Comparison of ENCODE assay signal across 8 mouse cellular contexts in genomic region chr8:110969910-110970770, GRCm38 (mm10). TPM values are rescaled to one million over a fixed set of nuclear protein-coding genes. Genes with fewer than 3 reads are reported as not detected.
DNase-seq lines count a peak whose midpoint lies in the region; ATAC-seq lines count a peak whose summit lies in the region.

No protein-coding gene starts in this region.

- DNase-seq in T-cell, adult 2 months (ENCODE audit: low spot score): peak; percentile 88
- DNase-seq in cerebellum, postnatal 25 days: peak; percentile 61 to 73
- DNase-seq in frontal cortex, postnatal 25 days (ENCODE audit: low spot score in 2 of 2): peak; percentile 82 to 88
- DNase-seq in layer of hippocampus, adult 9-11 months: peak; percentile 96
- peak; percentile 80 for DNase-seq in testis, postnatal 10 days (ENCODE audit: low spot score)

- H3K36me3 ChIP-seq in hindbrain, embryonic 12.5 days: peaks cover 40% of the 10 kb centered on the region
- peaks cover 27% of the 10 kb centered on the region for H3K36me3 ChIP-seq in lung, embryonic 15.5 days

- ATAC-seq in hindbrain, embryonic 12.5 days (ENCODE audit: low FRiP score): peak; percentile 98
- peak; percentile 94 for ATAC-seq in lung, embryonic 15.5 days (ENCODE audit: borderline replicate concordance, extremely low read depth, low FRiP score, low TSS enrichment)
- peak; percentile 95 for ATAC-seq in neutrophil, adult 5-6 weeks (ENCODE audit: extremely low read depth, insufficient number of reproducible peaks, low FRiP score, poor library complexity, severe bottlenecking)

- peaks cover 8% of the 10 kb centered on the region for H3K4me1 ChIP-seq in hindbrain, embryonic 12.5 days
- H3K4me1 ChIP-seq in lung, embryonic 15.5 days: peaks cover 19% of the 10 kb centered on the region

- peak overlapping the region; percentile 76 for H3K4me2 ChIP-seq in hindbrain, embryonic 12.5 days (replicated peaks)
- H3K4me2 ChIP-seq in lung, embryonic 15.5 days: peak overlapping the region; percentile 81

- peak overlapping the region; percentile 54 for H3K4me3 ChIP-seq in hindbrain, embryonic 12.5 days
- H3K4me3 ChIP-seq in lung, embryonic 15.5 days: peak overlapping the region; percentile 48

- H3K9ac ChIP-seq in hindbrain, embryonic 12.5 days: peak overlapping the region; percentile 63
- H3K9ac ChIP-seq in lung, embryonic 15.5 days: peak overlapping the region; percentile 55

- no peaks in the 10 kb centered on the region for H3K27me3 ChIP-seq in hindbrain, embryonic 12.5 days
- no peaks in the 10 kb centered on the region for H3K27me3 ChIP-seq in lung, embryonic 15.5 days

- no peak overlapping the region for H3K27ac ChIP-seq in hindbrain, embryonic 12.5 days
- H3K27ac ChIP-seq in lung, embryonic 15.5 days: peak overlapping the region; percentile 25; the same call in 1 of the 2 replicates

- WGBS in hindbrain, embryonic 12.5 days: 5% methylated on average over 45 of the region's 45 CpGs
- 7% methylated on average over 45 of the region's 45 CpGs for WGBS in lung, embryonic 15.5 days

- no peaks in the 10 kb centered on the region for H3K9me3 ChIP-seq in hindbrain, embryonic 12.5 days (replicated peaks)
- H3K9me3 ChIP-seq in lung, embryonic 15.5 days: no peaks in the 10 kb centered on the region

RNA-seq across cellular contexts. Expression of gene Ddx19a, which starts 27.5 kb away (rescaled TPM):
- polyA plus RNA-seq in hindbrain, embryonic 12.5 days (2016; fragmentation: Nextera tagmentation; extraction: Ambion mirVana): 13.9 and 16.9 TPM in 2 replicates
- 13.0 and 14.0 TPM in 2 replicates for polyA plus RNA-seq in lung, embryonic 15.5 days (2015; fragmentation: Nextera tagmentation; extraction: Ambion mirVana)
- total RNA-seq in neutrophil, adult 5-6 weeks (2017): 21.4 and 21.6 TPM in 2 replicates

RNA-seq across cellular contexts. Expression of gene St3gal2, which starts 50.4 kb away (rescaled TPM):
- 30.4 and 31.2 TPM in 2 replicates for polyA plus RNA-seq in hindbrain, embryonic 12.5 days (2016; fragmentation: Nextera tagmentation; extraction: Ambion mirVana)
- 18.3 and 20.5 TPM in 2 replicates for polyA plus RNA-seq in lung, embryonic 15.5 days (2015; fragmentation: Nextera tagmentation; extraction: Ambion mirVana)
- 3.1 and 6.3 TPM in 2 replicates for total RNA-seq in neutrophil, adult 5-6 weeks (2017)
